Mouse (Mus musculus): ENCODE measurements around the gene Zfp607a. TPM values are rescaled to one million over a fixed set of nuclear protein-coding genes. Genes with fewer than 3 reads are reported as not detected.
"Not testable (repeated sequence)": the region's sequence is repeated elsewhere in the genome, so short reads cannot be mapped to it uniquely, and the experiment has no call there.

Gene Zfp607a
- total RNA-seq (2014; fragmentation: Nextera tagmentation) (4.7 and 9.4 TPM in 2 replicates), total RNA-seq (2017) (6.1 and 13.1 TPM in 2 replicates)

- ATAC-seq (replicated peaks; ENCODE audit: poor library complexity, severe bottlenecking): no peak
Observed at GRCm38 (mm10) chr7:27857227-27857626, at the start of gene Zfp607a. Zfp607a (plus strand) TSS chr7:27857527.

GRCm38 (mm10) chr7:27818526-27819110 lies 38.7 kb upstream of the Zfp607a start:
- ATAC-seq (replicated peaks; ENCODE audit: poor library complexity, severe bottlenecking): no peak

- no peak for ATAC-seq (replicated peaks; ENCODE audit: poor library complexity, severe bottlenecking)
Observed at GRCm38 (mm10) chr7:27822611-27823010, 34.7 kb upstream of the Zfp607a start.

GRCm38 (mm10) chr7:27834131-27834530 lies 23.2 kb upstream of the Zfp607a start:
- no peak for ATAC-seq (replicated peaks; ENCODE audit: poor library complexity, severe bottlenecking)

- ATAC-seq (replicated peaks; ENCODE audit: poor library complexity, severe bottlenecking): no peak
Observed at GRCm38 (mm10) chr7:27837896-27838295, 19.4 kb upstream of the Zfp607a start.

- ATAC-seq (replicated peaks; ENCODE audit: poor library complexity, severe bottlenecking): peak; percentile 99
Observed at GRCm38 (mm10) chr7:27838323-27839249, 18.7 kb upstream of the Zfp607a start, which contains the start of gene Zfp59. Zfp59 (plus strand) TSS chr7:27838607.

GRCm38 (mm10) chr7:27839596-27839995 lies 17.7 kb upstream of the Zfp607a start:
- ATAC-seq (replicated peaks; ENCODE audit: poor library complexity, severe bottlenecking): no peak

- no peak for ATAC-seq (replicated peaks; ENCODE audit: poor library complexity, severe bottlenecking)
Observed at GRCm38 (mm10) chr7:27840104-27840503, 17.2 kb upstream of the Zfp607a start.

GRCm38 (mm10) chr7:27859301-27860251 lies 2.2 kb downstream of the Zfp607a start:
- peak; percentile 49 for ATAC-seq (replicated peaks; ENCODE audit: poor library complexity, severe bottlenecking)

- peak; percentile 97 for ATAC-seq (replicated peaks; ENCODE audit: poor library complexity, severe bottlenecking)
Observed at GRCm38 (mm10) chr7:27860396-27861235, 3.3 kb downstream of the Zfp607a start.

GRCm38 (mm10) chr7:27862578-27862977 lies 5.3 kb downstream of the Zfp607a start:
- not testable (repeated sequence) for ATAC-seq (replicated peaks; ENCODE audit: poor library complexity, severe bottlenecking)

GRCm38 (mm10) chr7:27881721-27882120 lies 24.4 kb downstream of the Zfp607a start:
- no peak for ATAC-seq (replicated peaks; ENCODE audit: poor library complexity, severe bottlenecking)

GRCm38 (mm10) chr7:27900601-27901000 lies 43.3 kb downstream of the Zfp607a start:
- no peak for ATAC-seq (replicated peaks; ENCODE audit: poor library complexity, severe bottlenecking)

- no peak for ATAC-seq (replicated peaks; ENCODE audit: poor library complexity, severe bottlenecking)
Observed at GRCm38 (mm10) chr7:27905061-27905848, 47.9 kb downstream of the Zfp607a start.

GRCm38 (mm10) chr7:27910952-27911351 lies 53.6 kb downstream of the Zfp607a start:
- not testable (repeated sequence) for ATAC-seq (replicated peaks; ENCODE audit: poor library complexity, severe bottlenecking)

GRCm38 (mm10) chr7:27927041-27927440 lies 69.7 kb downstream of the Zfp607a start:
- not testable (repeated sequence) for ATAC-seq (replicated peaks; ENCODE audit: poor library complexity, severe bottlenecking)

GRCm38 (mm10) chr7:27928818-27929695 lies 71.7 kb downstream of the Zfp607a start, which contains the start of gene Zfp974:
Zfp974 (minus strand) TSS chr7:27929460.
- ATAC-seq (replicated peaks; ENCODE audit: poor library complexity, severe bottlenecking): peak; percentile 85
